ENCODE assay signal across 10 mouse cellular contexts in the genomic region with DNA sequence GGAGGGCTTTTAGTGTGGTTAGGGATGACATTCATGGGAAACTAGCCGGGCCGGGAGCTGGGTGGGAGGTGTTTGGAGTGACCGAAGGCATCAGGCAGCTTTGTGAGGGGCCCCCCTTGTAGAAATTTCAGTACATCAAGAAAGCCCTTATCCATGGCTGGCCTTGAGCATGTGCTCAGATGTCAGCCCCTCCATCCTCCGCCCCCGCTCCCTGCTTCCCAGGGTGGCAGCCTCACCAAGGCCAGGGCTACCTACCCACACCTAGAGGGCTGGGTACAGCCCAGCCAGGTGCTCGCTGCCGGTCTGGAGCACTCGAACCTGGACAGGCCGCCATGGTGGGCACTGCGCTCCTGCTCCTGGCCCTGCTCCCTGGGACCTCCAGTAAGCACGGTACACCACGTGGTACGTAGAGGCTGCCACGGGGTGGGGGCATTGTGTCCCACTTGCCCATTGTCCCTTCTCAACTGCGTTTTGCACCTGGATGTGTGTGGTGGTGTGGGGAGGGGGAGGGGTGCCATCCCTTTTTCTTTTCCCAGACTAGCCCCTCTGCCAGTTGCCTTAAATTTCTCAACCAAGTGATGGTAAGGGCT. TPM values are rescaled to one million over a fixed set of nuclear protein-coding genes. Genes with fewer than 3 reads are reported as not detected.
A peak's percentile ranks its signal among the peaks of the same experiment; 100 is the strongest.
DNase-seq lines count a peak whose midpoint lies in the region; ATAC-seq and TF ChIP-seq lines count a peak whose summit lies in the region.
"Had no signal": no experiment of that assay in that cellular context is flagged by ENCODE, and none has a peak within 500 bp of the region (broad histone marks: within the 10 kb centered on the region; RNA-seq: fewer than 3 reads in every experiment).

A gene (plus strand): TSS at position 264 of the 590 bp plus-strand sequence.

- no peaks in the 10 kb centered on the region for H3K9me3 ChIP-seq in heart, embryonic 14.5 days (ENCODE audit: control insufficient read depth, low read length)
- H3K9me3 ChIP-seq in midbrain, embryonic 10.5 days (replicated peaks), result no peaks in the 10 kb centered on the region
- no peaks in the 10 kb centered on the region for H3K9me3 ChIP-seq in midbrain, embryonic 11.5 days (ENCODE audit: control insufficient read depth, low read length)
- no peaks in the 10 kb centered on the region for H3K9me3 ChIP-seq in limb, embryonic 13.5 days

- TF ChIP-seq POLR2A in heart, adult 2 months (IDR thresholded peaks at IDR 0.05; ENCODE audit: insufficient read depth, low read depth, low read length), result no peak

- peak within 1 kb of the TSS; percentile 52 for H3K9ac ChIP-seq in heart, embryonic 14.5 days (ENCODE audit: low read length)
- H3K9ac ChIP-seq in heart, adult 2 months (ENCODE audit: low read depth, low read length), result no peak within 1 kb of the TSS; the same call in 1 of the 2 replicates
- H3K9ac ChIP-seq in midbrain, embryonic 11.5 days (ENCODE audit: low read length), result no peak within 1 kb of the TSS
- peak within 1 kb of the TSS; percentile 52 for H3K9ac ChIP-seq in limb, embryonic 13.5 days

- no peak for ATAC-seq in heart, embryonic 14.5 days (ENCODE audit: insufficient number of reproducible peaks, insufficient read depth, low FRiP score, low read depth)
- no peak for ATAC-seq in midbrain, embryonic 11.5 days (ENCODE audit: low FRiP score)
- no peak for ATAC-seq in limb, embryonic 13.5 days (ENCODE audit: low FRiP score, low read depth)

- no peak for DNase-seq in heart, adult 2 months
- DNase-seq in midbrain, embryonic 10.5 days (ENCODE audit: low spot score), result no peak
- no peak for DNase-seq in midbrain, embryonic 11.5 days (ENCODE audit: low spot score, missing footprints)
- DNase-seq in adrenal gland, postnatal 14 days, result peak; percentile 53
- no peak for DNase-seq in gastrocnemius, postnatal 14 days
- DNase-seq in thymus, postnatal 10 days (ENCODE audit: low spot score in 2 of 2), result no peak
- DNase-seq: gastrocnemius, adult 2 months had no signal

- H3K4me2 ChIP-seq in heart, embryonic 14.5 days (ENCODE audit: low read length), result peak within 1 kb of the TSS; percentile 60
- H3K4me2 ChIP-seq in midbrain, embryonic 11.5 days, result no peak within 1 kb of the TSS
- H3K4me2 ChIP-seq in limb, embryonic 13.5 days (replicated peaks), result peak within 1 kb of the TSS; percentile 28

- TF ChIP-seq EP300 in heart, adult 2 months (IDR thresholded peaks at IDR 0.05; ENCODE audit: insufficient read depth, low read depth, low read length), result no peak

- H3K79me2 ChIP-seq in heart, adult 2 months (replicated peaks; ENCODE audit: control insufficient read depth, insufficient read depth, low read length), result no peaks in the 10 kb centered on the region

- intact Hi-C loops in heart, adult 2 months (cut with DNase I), result no loop called here
- intact Hi-C loops in gastrocnemius, postnatal 14 days (cut with DNase I; ENCODE audit: low total_unique reads), result no loop called here

- TF ChIP-seq CTCF in heart, adult 2 months (IDR thresholded peaks at IDR 0.05), result no peak

- peaks cover 12 to 16% of the 10 kb centered on the region in 2 experiments for H3K4me1 ChIP-seq in heart, embryonic 14.5 days (ENCODE audit: control insufficient read depth in 2 of 2, insufficient read depth in 2 of 2, low read length in 2 of 2)
- H3K4me1 ChIP-seq in heart, adult 2 months (ENCODE audit: control insufficient read depth, insufficient read depth, low read length), result peaks cover 2% of the 10 kb centered on the region
- peaks cover 32% of the 10 kb centered on the region for H3K4me1 ChIP-seq in midbrain, embryonic 10.5 days
- peaks cover 12% of the 10 kb centered on the region for H3K4me1 ChIP-seq in midbrain, embryonic 11.5 days (ENCODE audit: control insufficient read depth, insufficient read depth, low read length)
- peaks cover 27% of the 10 kb centered on the region for H3K4me1 ChIP-seq in limb, embryonic 13.5 days

- WGBS in heart, embryonic 14.5 days, result 80% methylated on average over 15 of the region's 15 CpGs
- 86% methylated on average over 15 of the region's 15 CpGs for WGBS in heart, adult 2 months
- 83% methylated on average over 15 of the region's 15 CpGs for WGBS in midbrain, embryonic 10.5 days
- WGBS in midbrain, embryonic 11.5 days, result 84% methylated on average over 15 of the region's 15 CpGs
- 85% methylated on average over 15 of the region's 15 CpGs for WGBS in limb, embryonic 13.5 days

- H3K27ac ChIP-seq in heart, embryonic 14.5 days (replicated peaks in 1 of 2; ENCODE audit: control insufficient read depth in 1 of 2, insufficient read depth in 1 of 2, low read depth in 2 of 2, low read length in 2 of 2), result peak within 1 kb of the TSS; percentile 4 to 53; a peak in 3 of 4 replicates
- H3K27ac ChIP-seq in heart, adult 2 months, result no peak within 1 kb of the TSS
- no peak within 1 kb of the TSS for H3K27ac ChIP-seq in midbrain, embryonic 10.5 days (replicated peaks)
- no peak within 1 kb of the TSS for H3K27ac ChIP-seq in midbrain, embryonic 11.5 days (ENCODE audit: low read depth, low read length)
- H3K27ac ChIP-seq in limb, embryonic 13.5 days, result peak within 1 kb of the TSS; percentile 7; the same call in 1 of the 2 replicates
- H3K27ac ChIP-seq: gastrocnemius, adult 2 months; macrophage had no signal

- peaks cover 54% of the 10 kb centered on the region for H3K36me3 ChIP-seq in heart, embryonic 14.5 days (ENCODE audit: control insufficient read depth, insufficient read depth, low read length)
- no peaks in the 10 kb centered on the region for H3K36me3 ChIP-seq in heart, adult 2 months (ENCODE audit: control insufficient read depth, insufficient read depth, low read length)
- H3K36me3 ChIP-seq in midbrain, embryonic 10.5 days, result peaks cover 62% of the 10 kb centered on the region
- H3K36me3 ChIP-seq in midbrain, embryonic 11.5 days (ENCODE audit: control insufficient read depth, insufficient read depth, low read length), result peaks cover 25% of the 10 kb centered on the region
- peaks cover 64% of the 10 kb centered on the region for H3K36me3 ChIP-seq in limb, embryonic 13.5 days

- H3K27me3 ChIP-seq in heart, embryonic 14.5 days (ENCODE audit: control insufficient read depth, insufficient read depth, low read length), result no peaks in the 10 kb centered on the region
- no peaks in the 10 kb centered on the region for H3K27me3 ChIP-seq in heart, adult 2 months (ENCODE audit: control insufficient read depth, insufficient read depth, low read length)
- peaks cover 33% of the 10 kb centered on the region for H3K27me3 ChIP-seq in midbrain, embryonic 10.5 days (ENCODE audit: low read depth, poor library complexity, severe bottlenecking)
- peaks cover 4% of the 10 kb centered on the region; the same call in 1 of the 2 replicates for H3K27me3 ChIP-seq in midbrain, embryonic 11.5 days (ENCODE audit: control insufficient read depth, insufficient read depth, low read length)
- no peaks in the 10 kb centered on the region for H3K27me3 ChIP-seq in limb, embryonic 13.5 days

- H3K4me3 ChIP-seq in heart, embryonic 14.5 days (ENCODE audit: control insufficient read depth in 1 of 2, insufficient read depth in 1 of 2, low read depth in 1 of 2, low read length in 2 of 2), result peak within 1 kb of the TSS in 1 of 2 experiments; percentile 16; a peak in 1 of 4 replicates
- no peak within 1 kb of the TSS for H3K4me3 ChIP-seq in heart, adult 2 months
- H3K4me3 ChIP-seq in midbrain, embryonic 10.5 days, result peak within 1 kb of the TSS; percentile 26
- H3K4me3 ChIP-seq in midbrain, embryonic 11.5 days (ENCODE audit: low read depth, low read length), result no peak within 1 kb of the TSS
- H3K4me3 ChIP-seq in limb, embryonic 13.5 days, result no peak within 1 kb of the TSS
- H3K4me3 ChIP-seq: gastrocnemius, adult 2 months had no signal

RNA-seq across cellular contexts. Expression of the gene that starts here (rescaled TPM):
- polyA plus RNA-seq in heart, embryonic 14.5 days (2014; fragmentation: Nextera tagmentation; extraction: Ambion mirVana), result 2.5 and 2.6 TPM in 2 replicates
- 1 to 10 TPM; 2.7 to 3.8 TPM for total RNA-seq in heart, adult 2 months (2021)
- polyA plus RNA-seq in heart, adult 2 months (2012; rRNA removed), result 10.0 and 12.1 TPM in 2 replicates
- 2.6 and 3.6 TPM in 2 replicates for polyA plus RNA-seq in midbrain, embryonic 10.5 days (2016; fragmentation: Nextera tagmentation; extraction: Ambion mirVana)
- polyA plus RNA-seq in midbrain, embryonic 11.5 days (2014; fragmentation: Nextera tagmentation; extraction: Ambion mirVana), result 1.2 and 2.0 TPM in 2 replicates
- total RNA-seq in adrenal gland, postnatal 14 days (2021), result 12.2 and 12.4 TPM in 2 replicates
- 4.6 and 5.7 TPM in 2 replicates for polyA plus RNA-seq in limb, embryonic 13.5 days (2015; fragmentation: Nextera tagmentation; extraction: Ambion mirVana)
- 1 to 10 TPM; 1.8 to 3.4 TPM for total RNA-seq in gastrocnemius, postnatal 14 days (2021)

Comparison
In these comparisons a context has a peak if more than half of its experiments do, and no peak if none do; other contexts are left out.
1. H3K27ac ChIP-seq: peak in heart, embryonic 14.5 days (2 of 2) and limb, embryonic 13.5 days (single experiment); none in heart, adult 2 months (single experiment), midbrain, embryonic 10.5 days (single experiment) and midbrain, embryonic 11.5 days (single experiment).
2. H3K9ac ChIP-seq: peak in heart, embryonic 14.5 days (single experiment) and limb, embryonic 13.5 days (single experiment); none in heart, adult 2 months (single experiment) and midbrain, embryonic 11.5 days (single experiment).